Mouse (Mus musculus) hindbrain, embryonic 16.5 days (tissue): ENCODE results near the gene Musk. TPM values are rescaled to one million over a fixed set of nuclear protein-coding genes. Genes with fewer than 3 reads are reported as not detected.

Experiments used
- ATAC-seq: fragments of 200-750 bp; cut with Nextera tagmentation; 2 replicates; pipeline ENCODE4 v1.8.0; 2017; ENCODE audit warnings: moderate TSS enrichment, moderate library complexity
- H3K27ac ChIP-seq: fragments of 300-500 bp; sonication (generic); 2 replicates; pipeline ENCODE4 v1.5.1; 2014; ENCODE audit warnings: low read depth, mild to moderate bottlenecking, control low read depth, low read length, moderate library complexity
- H3K27me3 ChIP-seq: fragments of 300-500 bp; sonication (generic); replicated peaks from 2 replicates; pipeline ENCODE4 v1.6.1; 2014; ENCODE audit warnings: low read length; ENCODE audit not compliant: control insufficient read depth, insufficient read depth
- H3K36me3 ChIP-seq: fragments of 300-500 bp; sonication (generic); 2 replicates; pipeline ENCODE4 v1.6.1; 2014; ENCODE audit warnings: mild to moderate bottlenecking, low read length, moderate library complexity, mixed read lengths; ENCODE audit not compliant: control insufficient read depth, insufficient read depth
- H3K4me1 ChIP-seq: fragments of 300-500 bp; sonication (generic); 2 replicates; pipeline ENCODE4 v1.6.1; 2014; ENCODE audit warnings: low read depth, low read length; ENCODE audit not compliant: control insufficient read depth, insufficient read depth
- H3K4me2 ChIP-seq: fragments of 300-500 bp; sonication (generic); 2 replicates; pipeline ENCODE4 v1.6.1; 2014; ENCODE audit warnings: mild to moderate bottlenecking, low read length, control low read depth, moderate library complexity
- H3K4me3 ChIP-seq: fragments of 300-500 bp; sonication (generic); 2 replicates; pipeline ENCODE4 v1.5.1; 2014; ENCODE audit warnings: mild to moderate bottlenecking, low read length, control low read depth, moderate library complexity
- H3K9ac ChIP-seq: fragments of 300-500 bp; sonication (generic); 2 replicates; pipeline ENCODE4 v1.6.1; 2014; ENCODE audit warnings: low read depth, mild to moderate bottlenecking, control low read depth, low read length, moderate library complexity
- H3K9me3 ChIP-seq: fragments of 300-500 bp; sonication (generic); 2 replicates; pipeline ENCODE4 v1.6.1; 2014; ENCODE audit warnings: mild to moderate bottlenecking, low read length, moderate library complexity; ENCODE audit not compliant: control insufficient read depth
- WGBS: fragments of 180-500 bp; shearing (Covaris S2); extraction: QIAGEN DNeasy Blood & Tissue Kit; methylation state at CpG from one replicate; pipeline ENCODE4 v1.1.7; 2014; 5-methylcytosine and 5-hydroxymethylcytosine counted together
- polyA plus RNA-seq: library from polyadenylated mRNA; unstranded; fragments of >200 nt; fragmentation: Nextera tagmentation; extraction: Ambion mirVana; gene quantifications from 2 replicates; pipeline ENCODE4 v1.2.1, GENCODE M21; 2015

Gene Musk
- polyA plus RNA-seq, 1 experiment from 2014 or later: 0.09 TPM

DNA sequence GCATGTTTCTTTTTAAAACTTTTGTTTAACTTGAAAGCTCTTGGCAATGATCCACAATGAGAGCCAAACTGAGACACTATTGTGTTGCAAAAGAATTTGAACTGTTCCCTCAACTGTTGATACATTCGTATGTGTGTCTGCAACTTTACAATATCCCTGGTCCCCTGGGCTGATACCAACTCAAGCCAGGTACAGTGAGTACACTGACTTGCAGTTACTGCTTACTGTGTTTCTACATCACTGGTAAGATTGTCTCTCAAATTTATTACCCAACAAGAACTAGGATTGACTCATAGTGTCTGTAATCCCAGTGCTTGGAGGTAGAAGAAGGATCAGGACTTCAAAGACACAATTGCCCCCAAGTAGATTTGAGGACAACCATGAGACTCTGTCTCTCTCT is 85.3 kb downstream of the Musk start:
- Histone ChIP-seq H3K4me1 (no peaks in the 10 kb centered on the region), H3K4me3 (no peak overlapping the region), H3K9me3 (no peaks in the 10 kb centered on the region), H3K4me2 (no peak overlapping the region), H3K36me3 (no peaks in the 10 kb centered on the region), H3K27ac (no peak overlapping the region), H3K27me3 (no peaks in the 10 kb centered on the region), H3K9ac (no peak overlapping the region)
- ATAC-seq: no peak
- 85% methylated on average over 1 of the region's 1 CpGs for WGBS

DNA sequence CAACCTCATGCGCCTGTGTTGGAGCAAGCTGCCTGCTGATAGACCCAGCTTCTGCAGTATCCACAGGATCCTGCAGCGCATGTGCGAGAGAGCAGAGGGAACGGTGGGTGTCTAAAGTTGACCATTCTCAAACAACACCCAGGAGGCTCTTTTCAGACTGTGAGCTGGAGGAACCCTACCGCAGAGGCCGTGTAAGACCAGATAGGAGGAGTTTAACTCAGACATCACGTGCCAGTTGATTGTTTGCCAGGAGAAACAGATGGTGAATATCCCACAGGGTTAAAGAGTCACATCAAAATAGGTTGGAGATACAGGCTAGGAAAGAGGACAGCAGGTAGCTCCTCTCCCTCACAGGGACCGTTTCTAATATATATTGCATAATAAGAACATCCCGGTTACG is 87.8 kb downstream of the Musk start:
- Histone ChIP-seq H3K4me1 (no peaks in the 10 kb centered on the region), H3K27ac (no peak overlapping the region), H3K9ac (no peak overlapping the region), H3K27me3 (no peaks in the 10 kb centered on the region), H3K36me3 (no peaks in the 10 kb centered on the region), H3K9me3 (no peaks in the 10 kb centered on the region), H3K4me2 (no peak overlapping the region), H3K4me3 (no peak overlapping the region)
- 76% methylated on average over 10 of the region's 10 CpGs for WGBS
- no peak for ATAC-seq

DNA sequence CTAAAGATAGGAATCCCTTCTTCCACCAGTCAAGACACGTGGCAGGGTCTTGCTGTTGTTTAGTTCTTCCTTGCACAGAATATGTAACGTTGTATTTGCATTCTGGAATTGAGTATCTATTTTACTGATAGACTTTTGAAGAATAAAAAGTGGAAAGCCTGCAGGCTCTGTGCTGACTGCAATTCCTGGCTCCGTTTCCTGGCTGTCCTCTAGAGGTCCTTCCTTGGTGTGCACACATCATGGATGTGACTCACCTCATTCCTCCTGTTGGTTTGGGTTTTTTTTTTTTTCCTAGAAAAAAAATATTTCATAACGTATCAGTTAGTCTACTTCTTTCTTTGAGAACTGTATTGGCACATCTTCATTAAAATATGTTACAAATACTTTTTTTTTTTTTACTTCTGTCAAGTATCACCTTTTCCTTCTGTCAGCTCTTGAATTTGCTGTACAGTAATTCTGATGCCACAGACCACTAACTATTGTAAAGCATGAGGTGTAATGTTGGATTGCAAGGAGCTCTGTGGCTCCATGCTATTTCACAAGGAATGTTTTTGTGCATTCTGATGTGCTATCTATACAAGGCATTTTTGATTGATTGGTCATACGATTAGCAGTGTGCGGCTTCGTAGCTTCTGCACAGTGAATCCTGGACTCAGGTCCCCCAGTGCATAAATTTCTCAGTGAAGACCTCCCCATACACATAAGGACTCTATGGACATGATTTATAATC is 88.5 kb downstream of the Musk start:
- Histone ChIP-seq H3K4me1 (no peaks in the 10 kb centered on the region), H3K4me2 (no peak overlapping the region), H3K27ac (no peak overlapping the region), H3K4me3 (no peak overlapping the region), H3K27me3 (no peaks in the 10 kb centered on the region), H3K9ac (no peak overlapping the region), H3K36me3 (no peaks in the 10 kb centered on the region), H3K9me3 (no peaks in the 10 kb centered on the region)
- WGBS: 73% methylated on average over 7 of the region's 7 CpGs
- ATAC-seq: no peak

DNA sequence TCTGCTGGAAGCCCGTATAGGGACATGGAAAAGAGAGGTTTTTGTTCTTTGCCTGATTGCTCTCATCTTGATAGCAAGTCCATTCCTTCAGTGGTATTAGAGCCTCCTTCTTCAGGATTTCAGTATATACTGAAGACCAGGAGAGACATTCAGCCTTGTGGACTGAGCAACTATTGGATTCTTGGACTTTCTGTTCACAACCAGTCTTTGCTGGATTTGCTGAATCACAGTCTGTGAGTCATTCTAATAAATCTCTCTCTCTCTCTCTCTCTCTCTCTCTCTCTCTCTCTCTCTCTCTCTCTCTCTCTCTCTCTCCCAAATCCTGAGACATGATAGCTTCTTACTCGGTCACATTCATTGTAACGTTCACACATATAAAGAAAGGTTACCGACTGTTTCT is 93.4 kb downstream of the Musk start:
- no peaks in the 10 kb centered on the region for H3K27me3 ChIP-seq
- ATAC-seq: no peak
- H3K4me2 ChIP-seq: no peak overlapping the region
- no peaks in the 10 kb centered on the region for H3K36me3 ChIP-seq
- H3K9ac ChIP-seq: no peak overlapping the region
- H3K9me3 ChIP-seq: no peaks in the 10 kb centered on the region
- no peak overlapping the region for H3K27ac ChIP-seq
- no peak overlapping the region for H3K4me3 ChIP-seq
- H3K4me1 ChIP-seq: no peaks in the 10 kb centered on the region
- WGBS: 89% methylated on average over 4 of the region's 4 CpGs

DNA sequence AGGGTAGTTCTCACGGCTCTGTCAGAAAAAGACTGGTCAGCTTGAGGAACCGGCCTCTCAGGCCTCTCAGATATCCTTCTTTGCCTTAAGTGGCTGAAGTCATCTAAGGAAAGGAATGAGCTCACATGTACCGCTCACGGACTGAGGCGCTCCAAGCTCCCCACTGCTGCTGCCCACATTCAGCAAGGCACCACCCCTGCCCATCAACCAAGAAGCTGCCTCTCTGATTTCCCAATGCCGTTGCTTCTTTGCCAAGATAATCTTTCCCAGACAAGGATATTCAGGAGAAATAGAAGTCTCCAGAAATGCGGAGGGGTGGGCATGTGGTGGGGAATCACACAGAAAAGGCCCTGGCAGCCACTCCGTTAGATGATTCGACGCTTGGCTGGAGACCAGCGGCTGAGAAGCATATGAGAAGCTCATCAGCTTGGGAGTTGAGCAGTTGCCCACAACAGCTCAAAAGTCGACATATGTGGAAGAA is 115.1 kb downstream of the Musk start:
- ATAC-seq: no peak
- WGBS: 78% methylated on average over 12 of the region's 12 CpGs

DNA sequence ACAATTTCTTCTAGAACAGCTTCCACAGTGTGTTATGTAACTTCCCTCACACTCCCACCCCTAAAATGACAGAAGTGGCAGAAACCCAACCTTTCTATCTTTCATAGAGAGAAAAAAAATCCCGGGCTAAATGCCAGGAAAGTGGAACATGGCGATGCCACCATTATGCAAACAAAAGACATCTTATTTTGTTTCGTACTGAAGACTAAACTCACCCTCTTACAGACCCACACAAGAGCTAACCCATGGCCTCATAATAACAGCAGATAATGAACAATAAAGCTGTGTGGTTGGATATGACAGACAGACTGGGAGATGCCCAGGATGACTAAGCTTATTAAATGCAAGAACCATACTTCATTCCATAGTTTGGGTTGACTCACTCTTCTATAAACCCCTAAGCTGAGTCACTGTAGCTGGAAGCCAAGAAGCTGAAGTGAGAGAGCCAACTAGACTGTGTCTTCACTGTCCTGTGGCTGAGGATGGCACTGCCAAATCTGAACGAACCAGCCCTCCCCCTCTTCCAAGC is 116.3 kb downstream of the Musk start:
- Histone ChIP-seq H3K27me3 (no peaks in the 10 kb centered on the region), H3K27ac (no peak overlapping the region), H3K36me3 (no peaks in the 10 kb centered on the region), H3K9me3 (no peaks in the 10 kb centered on the region), H3K9ac (no peak overlapping the region), H3K4me3 (no peak overlapping the region), H3K4me1 (no peaks in the 10 kb centered on the region), H3K4me2 (no peak overlapping the region)
- ATAC-seq: 0 out of 2 replicates have a peak, but pooled peaks have one; percentile 27
- WGBS: 75% methylated on average over 4 of the region's 4 CpGs

More for the DNA sequence above, 115.1 kb downstream of the Musk start:
- H3K9ac ChIP-seq: no peak overlapping the region
- no peaks in the 10 kb centered on the region for H3K9me3 ChIP-seq
- no peaks in the 10 kb centered on the region for H3K36me3 ChIP-seq
- H3K27me3 ChIP-seq: no peaks in the 10 kb centered on the region
- no peaks in the 10 kb centered on the region for H3K4me1 ChIP-seq
- H3K27ac ChIP-seq: no peak overlapping the region
- no peak overlapping the region for H3K4me3 ChIP-seq
- no peak overlapping the region for H3K4me2 ChIP-seq

DNA sequence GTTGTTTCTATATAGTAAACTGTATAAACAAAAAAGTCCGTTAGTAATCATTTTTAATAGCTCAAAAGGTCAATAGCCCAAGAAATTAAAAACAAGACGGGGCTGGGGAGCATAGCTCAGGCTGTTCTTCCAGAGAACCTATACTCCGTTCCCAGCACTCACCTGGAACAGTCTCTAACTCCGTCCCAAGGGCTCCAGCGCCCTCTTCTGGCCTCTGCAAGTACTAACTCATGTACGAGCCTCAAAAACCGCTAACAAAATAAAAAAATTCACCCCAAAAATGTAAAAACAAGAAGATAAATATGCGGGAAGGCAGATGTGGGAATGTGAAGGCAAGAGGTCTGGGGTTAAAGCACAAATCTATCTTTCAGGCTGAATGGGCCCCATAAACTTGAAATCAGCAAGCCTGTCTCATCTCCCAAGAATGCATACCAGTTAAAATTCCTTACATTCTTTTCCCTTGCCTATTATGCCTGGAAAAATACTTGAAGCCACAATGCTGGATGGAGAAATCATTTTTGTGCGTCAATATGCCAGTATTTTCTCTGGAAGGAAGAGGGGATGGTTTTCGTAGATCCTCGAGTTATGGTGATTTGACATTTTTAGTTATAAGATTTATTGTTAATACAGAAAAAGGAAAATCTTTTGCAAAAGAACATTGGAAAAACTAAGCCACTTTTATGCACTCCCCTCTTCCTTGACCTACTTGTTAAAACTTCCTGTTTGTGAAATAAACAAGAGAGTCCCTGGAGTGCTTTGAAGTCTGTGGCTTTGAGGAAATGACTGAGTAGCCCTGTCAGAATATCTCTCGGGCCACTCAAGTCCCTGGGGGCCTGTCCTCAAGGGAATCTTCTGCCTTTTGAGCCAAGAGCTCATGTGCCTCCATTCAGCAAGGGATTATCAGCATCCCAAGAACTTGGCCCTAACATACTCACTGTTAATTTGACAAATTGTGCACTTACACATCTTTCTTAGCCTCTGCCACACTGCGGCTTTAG is 127.7 kb downstream of the Musk start:
- 81% methylated on average over 13 of the region's 13 CpGs for WGBS
- H3K4me1 ChIP-seq: no peaks in the 10 kb centered on the region
- H3K36me3 ChIP-seq: no peaks in the 10 kb centered on the region
- H3K9me3 ChIP-seq: no peaks in the 10 kb centered on the region
- H3K27me3 ChIP-seq: no peaks in the 10 kb centered on the region
- no peak overlapping the region for H3K4me2 ChIP-seq
- ATAC-seq: no peak
- no peak overlapping the region for H3K9ac ChIP-seq
- no peak overlapping the region for H3K4me3 ChIP-seq
- H3K27ac ChIP-seq: no peak overlapping the region

DNA sequence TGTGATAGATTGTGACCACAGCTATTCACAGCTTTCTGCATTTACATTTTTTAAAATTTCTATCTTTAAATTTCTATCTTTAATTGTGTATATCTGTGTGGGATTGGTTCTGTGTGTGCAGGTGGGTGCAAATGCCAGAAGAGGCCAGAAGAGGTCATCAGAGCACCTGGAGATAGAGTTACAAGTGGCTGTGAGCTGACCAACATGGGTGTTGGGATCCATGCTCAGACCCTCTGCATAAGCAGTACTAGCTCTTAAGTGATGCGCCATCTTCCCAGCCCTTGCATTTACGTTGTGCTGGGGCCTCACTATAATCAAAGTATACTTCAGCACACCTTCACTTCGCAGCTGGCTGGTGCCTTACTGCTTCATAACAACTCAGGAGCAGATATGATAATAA is 129.8 kb downstream of the Musk start:
- no peak overlapping the region for H3K9ac ChIP-seq
- no peak for ATAC-seq
- WGBS: 93% methylated on average over 3 of the region's 3 CpGs

DNA sequence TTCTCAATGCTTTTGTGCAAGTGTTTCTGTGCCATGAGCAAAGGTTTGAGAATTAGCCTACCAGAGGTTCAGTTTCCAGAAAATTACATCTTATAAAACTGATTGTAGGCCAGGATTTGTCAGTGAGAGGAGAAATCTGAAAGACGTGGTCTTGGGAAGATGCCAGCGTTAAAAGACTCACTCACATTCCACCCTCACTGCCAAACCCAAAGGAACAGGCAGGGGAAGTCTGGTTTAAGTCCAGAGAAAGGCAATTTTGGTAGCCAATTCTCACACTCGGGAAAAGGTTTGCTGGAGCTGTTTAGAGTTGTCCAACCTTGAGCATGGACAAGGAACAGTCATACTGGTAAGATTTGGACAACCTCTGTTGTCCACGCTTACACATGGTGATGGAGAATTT is 131.6 kb downstream of the Musk start:
- WGBS: 65% methylated on average over 4 of the region's 4 CpGs
- H3K9me3 ChIP-seq: no peaks in the 10 kb centered on the region; the same call in 1 of the 2 replicates
- no peak overlapping the region for H3K4me3 ChIP-seq
- no peak overlapping the region for H3K27ac ChIP-seq
- no peaks in the 10 kb centered on the region for H3K36me3 ChIP-seq
- no peaks in the 10 kb centered on the region for H3K4me1 ChIP-seq
- H3K27me3 ChIP-seq: no peaks in the 10 kb centered on the region
- H3K4me2 ChIP-seq: no peak overlapping the region
- H3K9ac ChIP-seq: no peak overlapping the region
- ATAC-seq: no peak

More for the DNA sequence above, 129.8 kb downstream of the Musk start:
- Histone ChIP-seq H3K4me3 (no peak overlapping the region), H3K27ac (no peak overlapping the region), H3K4me1 (no peaks in the 10 kb centered on the region), H3K36me3 (no peaks in the 10 kb centered on the region), H3K27me3 (no peaks in the 10 kb centered on the region), H3K9me3 (no peaks in the 10 kb centered on the region), H3K4me2 (no peak overlapping the region)
